Mouse (Mus musculus): ENCODE data around the gene Rfesd.

The Rfesd gene

DNA sequence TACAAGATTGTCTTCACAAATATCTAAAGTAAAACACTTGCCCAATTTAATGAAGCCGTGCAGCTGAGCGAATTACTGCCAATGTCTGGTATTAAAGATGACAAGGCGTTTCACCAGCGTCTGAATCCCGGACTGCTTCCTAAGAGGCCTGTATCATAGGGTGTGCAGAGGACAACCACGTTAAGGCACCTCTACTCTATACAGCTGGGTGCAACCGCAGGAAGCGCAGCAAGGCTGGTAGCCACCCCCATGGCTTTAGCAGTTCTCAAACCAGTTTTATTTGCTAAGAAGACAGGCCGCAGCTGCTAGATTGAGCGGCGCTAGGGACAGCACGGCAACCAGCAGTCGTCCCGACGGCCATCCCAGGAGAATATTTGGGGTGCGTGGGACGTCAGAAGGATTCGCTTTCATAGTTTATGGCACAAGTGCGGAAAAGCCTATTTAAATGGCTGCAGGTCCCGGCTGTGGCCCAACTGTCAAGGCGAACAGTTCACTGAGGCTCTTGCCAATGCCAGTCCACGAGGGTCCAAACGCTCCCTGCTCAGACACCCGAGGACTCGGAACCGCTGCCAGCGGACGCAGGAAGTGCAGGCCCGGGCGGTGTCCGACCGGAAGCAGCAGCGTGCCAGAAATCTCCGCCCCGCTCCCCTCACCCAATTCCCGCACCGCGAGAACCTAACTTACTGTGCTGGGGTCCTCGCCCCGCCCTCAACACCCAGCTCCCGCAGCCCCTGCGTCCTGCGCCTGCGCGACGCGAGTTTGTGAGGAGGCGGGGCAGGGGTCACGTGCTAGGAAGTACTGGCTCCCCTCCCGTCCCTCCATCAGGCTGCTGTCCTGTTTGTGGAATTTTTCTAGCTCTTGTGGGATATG is at the start of gene Rfesd:
Gene Rfesd (minus strand): TSS at position 746 of the 870 bp plus-strand sequence.
- DNase-seq, result peak; percentile 95 to 97

DNA sequence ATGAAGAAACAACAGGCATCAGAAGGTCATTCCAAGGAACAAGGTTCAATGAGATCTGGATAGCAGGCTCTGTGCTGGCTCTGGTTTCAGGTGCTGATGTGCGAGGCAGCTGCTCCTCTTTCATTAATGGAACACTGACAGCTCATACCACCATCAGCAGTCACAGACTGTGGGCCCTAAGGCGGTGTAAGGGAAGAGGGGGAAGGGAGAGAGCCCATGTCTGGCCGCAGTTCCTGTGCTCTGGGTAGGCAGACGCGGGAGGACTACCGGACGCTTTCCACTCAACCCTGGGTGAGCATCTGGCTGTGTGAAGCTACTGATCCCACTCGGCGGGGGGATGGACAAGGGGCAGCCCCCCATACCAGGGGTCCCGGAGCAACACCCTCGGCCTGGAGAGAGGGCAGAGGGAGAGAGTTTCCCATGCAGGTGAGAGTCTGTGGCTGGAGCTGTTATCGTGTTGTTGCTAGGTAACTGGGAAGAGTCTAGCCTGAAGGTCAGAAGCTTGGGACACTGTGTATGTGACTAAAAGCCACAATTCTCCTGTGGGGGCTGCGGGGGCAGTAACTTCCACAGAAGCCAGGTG is 45.9 kb upstream of the Rfesd start:
- DNase-seq, result no peak

DNA sequence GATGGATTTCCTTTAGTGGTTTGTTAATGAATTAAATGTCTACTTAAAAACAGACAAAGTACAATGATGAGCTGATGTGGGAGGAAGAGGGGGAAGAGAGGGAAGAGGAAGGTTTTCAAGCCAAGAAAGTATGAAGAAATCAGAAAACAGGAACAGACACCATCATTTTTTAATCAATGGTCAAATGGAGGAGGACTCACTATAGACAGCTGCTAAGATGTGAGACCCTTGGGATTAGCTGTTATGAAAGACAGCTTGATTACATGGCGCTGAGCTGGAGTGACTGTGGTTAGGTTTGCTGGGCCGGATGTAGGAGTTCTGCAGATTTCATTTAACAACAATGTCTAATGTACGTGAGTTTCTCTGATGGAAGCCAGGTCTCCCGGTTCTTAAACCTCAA is 45.0 kb upstream of the Rfesd start:
- no peak for DNase-seq

DNA sequence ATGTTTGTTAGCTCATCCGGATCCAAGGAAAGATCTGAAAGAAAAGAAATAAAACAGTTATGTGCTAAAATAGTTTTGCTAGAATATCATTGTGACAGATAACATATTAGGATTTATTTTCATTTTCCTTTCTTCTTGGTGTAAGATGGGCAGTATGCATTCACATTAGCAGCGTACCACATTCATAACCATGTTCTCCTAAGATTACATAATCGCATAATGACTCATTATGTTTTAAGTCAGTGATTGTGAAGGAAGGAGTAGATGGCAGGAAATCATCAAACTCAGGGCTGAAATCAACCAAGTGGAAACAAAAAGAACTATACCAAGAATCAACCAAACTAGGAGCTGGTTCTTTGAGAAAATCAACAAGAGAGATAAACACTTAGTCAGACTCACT is 44.0 kb upstream of the Rfesd start:
- no peak for DNase-seq

DNA sequence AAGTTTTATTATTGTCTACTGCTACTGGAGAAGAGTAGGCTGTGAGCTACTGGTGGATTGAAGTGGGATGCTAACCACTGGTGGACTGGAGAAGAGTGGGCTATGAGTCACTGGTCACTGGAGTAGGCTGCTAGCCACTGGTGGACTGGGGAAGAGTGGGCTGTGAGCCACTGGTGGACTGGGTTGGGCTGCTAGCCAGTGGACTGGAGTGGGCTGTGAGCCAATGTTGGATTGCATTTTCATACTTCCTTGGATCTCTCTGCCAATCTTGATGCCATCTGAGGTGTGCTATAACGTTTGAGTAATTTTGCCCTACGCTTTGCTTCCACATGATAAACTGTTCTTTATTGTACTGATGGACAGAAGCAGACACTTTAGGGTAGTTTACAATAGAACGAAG is 43.6 kb upstream of the Rfesd start:
- DNase-seq, result peak; percentile 24 to 40

DNA sequence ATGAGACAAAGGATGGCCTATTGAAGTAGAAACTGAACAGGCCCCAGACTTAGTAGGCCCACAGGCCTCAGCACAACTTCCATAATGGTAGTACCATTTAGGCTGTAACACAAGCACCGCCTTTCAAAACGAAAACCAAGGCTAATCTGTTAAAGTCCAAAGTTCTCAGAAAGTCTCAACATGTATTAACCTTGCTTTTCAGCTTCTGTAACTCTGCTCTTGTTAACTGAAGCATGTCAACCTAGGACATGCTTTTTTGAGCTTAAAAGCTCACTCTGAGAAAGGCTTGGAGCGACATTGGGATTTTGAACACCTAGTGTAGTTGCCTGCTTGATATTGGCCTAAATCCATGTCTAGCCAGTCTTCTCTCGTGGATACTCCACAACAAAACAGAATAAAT is 41.1 kb upstream of the Rfesd start:
- DNase-seq, result no peak

DNA sequence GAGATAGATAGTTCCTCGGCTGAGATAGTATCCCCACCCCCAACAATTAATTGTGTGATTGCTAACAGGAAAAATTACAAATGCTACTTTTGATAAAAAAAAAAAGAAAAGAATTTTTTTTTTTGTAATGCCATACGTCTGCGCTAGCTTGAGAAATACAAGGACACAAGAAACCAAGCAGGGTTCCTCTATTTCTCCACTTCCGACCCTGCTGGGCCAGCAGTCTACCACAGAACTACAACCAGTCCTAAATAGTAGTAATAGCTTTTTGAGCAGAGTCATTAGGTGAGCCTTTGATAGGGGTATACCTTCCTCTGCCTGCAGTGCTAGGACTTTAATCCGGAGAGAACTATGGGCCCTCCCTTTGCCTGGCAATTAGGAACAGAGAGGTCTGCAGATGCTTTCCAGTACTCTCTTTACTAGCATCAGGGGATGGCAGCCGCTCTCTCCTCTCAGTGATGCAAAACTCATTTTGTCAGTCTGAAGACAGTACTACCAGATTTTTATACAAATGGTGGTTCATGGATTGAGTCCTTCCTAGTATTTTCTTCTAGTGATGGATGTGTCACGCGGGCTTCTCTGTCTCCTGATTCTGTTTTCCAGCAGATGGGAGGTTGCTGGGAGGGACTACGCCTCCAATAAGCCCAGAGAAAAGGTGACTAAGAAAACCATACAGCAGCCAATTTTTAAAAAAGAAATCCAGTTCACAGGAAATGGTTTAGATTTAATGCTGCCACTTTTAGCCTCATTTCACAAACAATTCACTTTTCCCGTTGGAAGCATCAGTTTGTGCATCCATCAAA is 38.9 kb upstream of the Rfesd start:
- DNase-seq, result no peak

DNA sequence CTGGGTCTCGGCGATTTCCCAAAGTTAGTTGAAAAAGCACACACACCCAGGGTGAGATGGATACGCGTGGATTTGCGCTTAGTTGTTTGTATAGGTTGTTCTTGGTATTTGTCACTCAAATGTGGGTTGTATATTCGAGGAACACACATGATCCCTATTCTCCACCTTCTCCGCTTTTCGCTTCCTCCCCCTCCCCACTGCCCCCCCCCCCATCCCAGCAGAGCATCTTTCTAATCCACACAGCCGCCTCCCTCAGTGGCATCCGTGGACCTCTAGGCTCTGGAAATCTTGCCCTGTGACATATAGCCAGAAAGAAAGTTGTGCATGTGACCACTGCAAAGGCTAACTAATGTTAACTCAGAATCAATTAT is 38.4 kb upstream of the Rfesd start, which contains the start of gene Gpr150:
Gene Gpr150 (minus strand): TSS at position 101 of the 371 bp plus-strand sequence.
- no peak for DNase-seq

DNA sequence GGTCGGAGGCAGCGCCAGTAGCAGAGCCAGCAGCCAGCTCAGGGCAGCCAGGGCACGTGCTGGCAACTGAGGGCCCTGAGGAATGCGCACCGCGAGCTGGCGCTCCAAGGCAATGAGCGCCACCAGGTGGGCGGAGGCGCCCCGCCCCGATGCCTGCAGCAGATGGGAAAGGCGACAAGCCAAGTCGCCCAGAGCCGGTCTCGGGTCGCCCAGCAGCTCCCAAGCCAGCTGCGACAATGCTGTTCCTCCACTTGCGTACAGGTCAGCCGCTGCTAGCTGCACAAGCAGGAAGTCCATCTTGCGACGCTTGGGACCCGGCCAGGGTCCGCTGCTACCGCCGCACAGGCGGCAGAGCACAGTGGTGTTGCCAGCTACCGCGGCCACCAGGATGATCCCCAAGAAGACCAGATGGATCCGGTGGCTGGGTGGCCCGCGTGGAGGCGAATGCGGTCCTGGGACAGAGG is 37.8 kb upstream of the Rfesd start:
- DNase-seq, result peak; percentile 91

DNA sequence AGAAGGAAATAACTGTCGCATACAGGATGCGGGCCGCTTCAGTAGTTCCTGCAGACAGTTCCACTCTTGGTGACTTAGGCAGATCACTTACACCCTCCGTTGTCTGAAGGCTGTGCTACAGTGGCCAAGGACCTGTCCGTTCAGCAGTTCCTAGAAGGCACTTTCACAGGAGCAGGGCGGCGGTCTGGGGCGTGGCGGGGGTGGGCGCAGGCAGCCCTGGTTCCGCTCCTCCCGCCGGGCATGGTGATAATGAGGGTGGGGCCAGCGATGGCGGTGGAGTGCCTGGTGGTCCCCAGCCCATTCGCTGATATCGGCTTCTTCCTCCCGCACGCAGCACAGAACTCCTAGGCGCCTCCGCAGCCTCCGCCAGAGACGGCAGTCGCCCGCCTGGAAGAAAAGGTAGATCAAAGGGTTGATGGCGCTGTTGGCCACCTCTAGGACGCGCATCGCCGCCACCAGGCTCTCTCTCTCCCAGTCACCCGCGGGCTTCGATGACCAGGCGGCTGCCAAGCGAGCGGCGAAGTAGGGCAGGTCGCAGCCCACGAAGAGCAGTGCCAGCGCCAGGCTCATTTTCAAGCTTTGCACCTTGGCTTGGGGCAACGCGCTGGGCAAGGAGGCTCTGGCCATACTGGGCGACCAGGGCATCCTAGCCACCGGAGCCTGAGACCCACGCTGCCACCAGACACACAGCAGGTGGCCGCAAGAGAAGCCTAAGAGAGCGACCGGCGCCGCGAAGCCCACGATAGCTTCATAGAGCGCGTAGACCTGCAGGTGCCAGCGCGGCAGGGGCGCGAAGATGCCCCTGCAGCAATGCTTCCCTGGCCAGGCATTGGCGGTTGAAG is 37.1 kb upstream of the Rfesd start:
- DNase-seq, result peak in 1 of 2 experiments; percentile 81

DNA sequence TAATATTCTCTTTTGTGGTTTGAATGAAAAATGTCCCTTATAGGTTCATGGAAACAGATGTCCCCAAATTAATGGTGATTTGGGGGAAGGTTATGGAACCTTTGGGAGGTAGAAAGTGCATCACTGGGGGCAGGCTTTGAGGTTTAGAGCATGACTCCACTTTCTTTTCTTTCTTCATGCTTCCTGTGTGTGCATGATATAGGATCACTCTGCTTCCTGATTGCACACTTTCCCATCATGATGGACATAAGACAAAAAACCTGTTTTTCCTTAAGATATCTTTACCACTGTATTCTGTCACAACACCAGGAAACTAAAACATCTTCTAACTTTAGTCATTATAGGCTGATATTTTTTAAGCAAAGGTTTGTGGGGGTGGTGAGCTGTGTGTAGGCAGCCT is 26.5 kb upstream of the Rfesd start:
- DNase-seq, result no peak

DNA sequence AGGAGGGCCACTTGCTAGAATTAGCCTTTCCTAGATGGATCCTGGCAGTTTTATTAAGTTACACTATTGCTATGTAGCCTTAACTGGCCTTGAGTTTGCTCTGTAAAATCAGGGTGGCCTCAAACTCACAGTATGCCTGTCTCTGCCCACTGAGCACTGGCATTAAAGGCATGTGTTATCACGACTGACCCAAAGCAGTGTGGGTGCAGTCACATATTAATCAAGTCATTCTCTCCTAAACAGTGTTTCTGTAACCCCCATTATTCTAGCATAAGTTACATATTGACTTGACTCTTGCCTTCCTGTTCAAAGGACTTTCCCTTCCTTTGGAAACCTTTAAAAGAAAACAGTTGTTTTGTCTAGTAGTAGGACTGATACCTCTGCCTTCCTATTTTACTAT is 23.9 kb upstream of the Rfesd start:
- no peak for DNase-seq

DNA sequence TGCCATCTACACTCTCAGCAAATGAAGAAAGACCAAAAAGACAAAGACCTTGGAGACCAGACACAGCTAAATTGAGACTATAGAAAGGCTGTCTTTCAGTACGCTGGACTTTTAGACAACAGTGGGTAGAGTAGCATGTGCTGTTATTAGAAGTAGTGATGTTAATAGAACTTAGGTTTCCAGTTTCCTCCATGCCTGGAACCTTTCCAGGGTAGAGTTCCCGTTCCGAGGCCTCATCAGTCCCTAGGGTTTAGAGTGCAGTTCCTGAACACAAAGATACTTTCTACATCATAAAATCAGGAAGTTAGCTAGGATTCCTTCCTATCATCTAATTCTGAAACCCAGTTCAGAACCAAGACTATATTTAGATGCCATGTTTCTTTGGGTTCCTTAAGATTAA is 6.1 kb upstream of the Rfesd start:
- no peak for DNase-seq

DNA sequence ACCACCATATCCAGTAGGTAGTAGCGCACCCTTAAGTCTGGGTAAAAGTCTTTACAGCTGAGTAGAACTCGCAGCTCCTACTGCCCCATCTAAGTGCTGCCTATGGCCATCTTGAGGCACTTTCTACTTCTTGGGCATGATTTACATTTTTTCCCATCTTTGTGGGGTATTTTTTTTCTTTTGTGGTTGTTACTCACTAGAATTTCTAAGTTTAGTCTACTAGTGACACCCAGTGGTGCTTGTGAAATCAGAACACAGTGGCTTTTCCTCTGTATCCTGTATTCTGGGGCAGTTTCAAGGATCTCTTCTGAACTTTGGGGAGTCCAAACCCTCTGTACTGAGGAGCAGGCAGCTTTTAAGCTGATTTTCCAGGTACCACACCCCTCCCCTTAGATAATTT is 3.3 kb upstream of the Rfesd start:
- no peak for DNase-seq

DNA sequence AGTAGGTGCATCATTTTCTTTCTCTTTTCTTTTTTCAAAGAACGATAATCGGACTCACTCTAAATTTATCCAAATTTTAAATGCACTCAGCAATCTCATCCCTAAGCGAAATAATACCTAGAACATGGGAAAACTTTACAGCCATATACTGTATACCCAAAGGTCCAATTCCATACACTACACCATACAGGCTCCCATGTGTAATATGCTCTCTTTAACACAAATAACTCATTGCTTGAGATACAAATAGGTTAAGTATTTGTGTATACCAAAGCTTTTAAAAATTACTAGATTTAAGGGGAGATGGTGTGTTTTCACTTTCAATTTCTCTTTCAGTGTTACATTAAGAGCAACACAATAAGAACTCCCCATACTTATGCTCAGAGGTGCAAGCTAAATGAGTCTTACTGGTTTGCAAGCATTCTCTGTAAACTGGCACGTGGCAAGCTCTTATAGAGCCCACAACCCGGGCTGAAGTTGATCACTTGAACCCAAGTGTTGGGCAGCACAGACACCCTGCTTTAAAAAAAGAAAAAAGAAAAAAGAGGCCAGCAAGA is 403 bp upstream of the Rfesd start:
- no peak for DNase-seq

DNA sequence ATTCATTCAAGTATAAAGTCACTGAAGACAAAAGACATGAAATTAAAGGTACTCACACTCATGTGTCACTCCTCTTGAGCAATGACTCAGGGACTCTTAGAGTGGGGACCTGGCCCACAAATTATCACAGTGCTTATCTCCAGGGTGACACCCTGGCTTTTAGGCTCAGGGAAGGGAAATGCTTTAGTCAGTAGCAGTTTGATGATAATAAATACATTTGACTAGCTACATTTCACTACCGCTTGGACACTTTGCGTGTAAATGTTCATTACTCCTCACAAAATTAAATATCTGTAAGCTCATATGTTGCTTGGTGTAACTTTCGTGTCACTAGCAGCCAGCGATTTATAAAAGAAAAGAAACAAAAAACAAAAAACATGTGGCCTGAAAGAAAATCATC is 1.1 kb downstream of the Rfesd start:
- DNase-seq, result no peak

DNA sequence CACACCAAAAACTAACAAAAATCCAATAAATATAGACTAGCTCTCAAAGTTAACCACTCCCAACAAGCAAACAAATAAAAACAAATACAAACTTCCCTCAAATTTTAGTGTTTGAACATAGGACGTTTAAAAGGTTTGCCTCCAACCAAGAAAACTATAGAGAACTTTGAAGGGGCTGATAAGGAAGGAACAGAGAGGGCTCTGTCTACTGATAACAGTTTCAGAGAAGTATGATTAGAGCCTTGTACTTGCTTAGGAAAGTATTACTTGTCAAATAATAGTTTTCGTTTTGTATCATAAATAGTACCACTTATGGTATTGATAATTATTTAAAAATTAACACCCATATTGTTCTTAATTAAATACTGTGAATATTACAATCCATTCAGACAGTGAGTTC is 4.0 kb downstream of the Rfesd start:
- DNase-seq, result no peak

DNA sequence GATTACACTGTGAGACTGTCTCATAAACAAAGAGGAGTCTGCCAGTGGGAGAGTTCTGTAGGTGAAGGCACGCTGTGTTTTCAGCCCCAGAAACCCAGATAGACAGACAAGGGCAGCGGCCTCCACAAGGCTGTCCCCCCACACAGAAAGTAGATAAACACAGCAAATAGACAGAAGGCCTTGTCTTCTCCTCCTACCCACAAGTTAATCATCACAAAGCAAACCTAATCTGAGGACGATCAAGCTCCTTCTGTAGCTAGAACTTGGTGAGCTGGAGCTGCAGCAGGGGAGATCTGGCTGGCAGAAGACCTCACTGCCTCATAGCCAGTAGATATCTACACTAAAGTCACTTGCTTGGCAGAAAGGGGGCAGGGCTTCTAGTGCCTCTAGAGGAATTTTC is 15.2 kb downstream of the Rfesd start:
- DNase-seq, result no peak

DNA sequence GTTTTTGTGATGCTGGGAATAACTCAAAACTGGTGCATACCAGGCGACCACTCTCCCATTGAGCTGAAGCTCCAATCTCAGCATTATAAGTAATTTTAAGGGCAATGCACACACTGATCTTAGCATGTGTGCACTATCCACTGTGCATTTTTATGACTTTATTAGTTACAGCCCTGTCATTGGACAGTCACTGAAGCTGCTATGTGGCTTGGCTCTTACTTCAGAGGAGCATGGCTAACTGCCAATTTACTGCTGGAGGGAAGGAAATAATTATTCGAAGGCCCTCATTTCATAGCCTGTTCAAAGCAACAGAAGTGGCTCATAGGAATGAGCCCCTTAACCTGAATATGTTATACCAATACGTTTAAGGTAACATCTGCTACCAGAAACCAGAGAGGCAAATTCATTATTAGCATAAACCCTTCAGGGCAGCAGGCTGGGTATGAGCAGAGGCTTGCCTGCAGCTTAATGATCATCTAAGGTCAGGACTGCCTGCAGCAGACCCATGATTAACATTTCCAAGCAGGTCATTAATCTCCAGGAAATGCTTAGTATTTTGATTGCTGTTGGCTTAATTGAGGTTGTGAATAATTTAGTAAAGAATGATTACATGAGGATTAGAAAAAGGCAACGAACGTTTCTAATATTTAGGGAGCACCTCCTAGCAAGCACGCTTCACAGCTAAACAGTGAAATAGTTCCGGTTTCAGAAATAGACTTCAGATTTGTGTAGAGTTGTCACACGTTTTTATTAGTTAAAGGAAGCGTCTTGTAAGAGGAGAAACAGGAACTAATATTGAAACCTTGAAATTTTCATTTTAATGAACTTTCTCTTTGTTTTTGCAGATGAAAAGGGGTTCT is 26.1 kb downstream of the Rfesd start:
- DNase-seq, result no peak

DNA sequence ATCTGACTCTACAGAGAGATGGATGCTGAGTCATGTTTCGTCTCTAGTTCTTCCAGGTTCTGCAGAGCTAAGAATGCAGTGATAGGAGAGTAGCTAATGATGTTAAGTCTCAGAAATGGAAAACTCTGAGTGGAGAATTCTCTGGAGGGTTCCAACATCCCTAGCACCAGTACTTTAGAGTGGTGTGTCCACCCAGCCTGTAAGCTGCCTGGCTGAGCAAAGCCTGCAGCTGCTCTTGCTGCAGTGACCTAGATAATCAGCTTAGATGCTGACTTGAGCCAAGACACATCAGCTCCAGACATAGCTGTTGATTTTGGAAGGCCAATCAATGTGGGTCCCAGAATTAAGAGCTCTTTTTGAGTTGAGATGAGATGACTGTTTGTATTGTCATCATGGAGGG is 30.4 kb downstream of the Rfesd start:
- no peak for DNase-seq

DNA sequence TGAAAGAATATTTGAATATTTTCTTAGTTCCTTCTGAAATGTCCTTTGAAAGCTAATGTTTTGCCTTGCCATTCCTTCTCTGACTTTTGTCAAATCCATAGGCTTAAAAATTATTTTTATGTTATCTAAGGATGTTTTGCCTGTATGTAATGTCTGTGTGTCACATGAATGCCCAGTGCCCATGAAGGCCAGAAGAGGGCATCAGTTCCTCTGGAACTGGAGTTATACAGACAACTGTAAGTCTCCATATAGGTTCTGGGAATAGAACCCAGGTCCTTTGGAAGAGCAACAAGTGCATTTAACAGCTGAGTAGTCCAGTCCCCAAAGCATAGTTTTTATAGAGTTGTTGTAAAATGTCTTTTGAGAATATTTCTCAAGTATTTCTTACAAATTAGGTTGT is 36.6 kb downstream of the Rfesd start:
- no peak for DNase-seq

Data from cerebellum, postnatal 25 days (tissue).